Mouse (Mus musculus): Measurements from ENCODE around the gene Sipa1.
A peak's percentile ranks its signal among the peaks of the same experiment; 100 is the strongest.

Sipa1 gene

GRCm38 (mm10) chr19:5601752-5602541 lies 61.6 kb downstream of the Sipa1 start, which contains the start of gene Rnaseh2c:
Gene Rnaseh2c (plus strand): TSS chr19:5601873.
- peak; percentile 84 for DNase-seq
